Mouse (Mus musculus) kidney, postnatal 14 days (tissue): ENCODE measurements around the gene Tmem259.

ENCODE experiments used
- DNase-seq: peaks from one replicate; pipeline ENCODE4 v3.0.0; 2022; ENCODE audit warnings: mixed read lengths

The Tmem259 gene

DNA sequence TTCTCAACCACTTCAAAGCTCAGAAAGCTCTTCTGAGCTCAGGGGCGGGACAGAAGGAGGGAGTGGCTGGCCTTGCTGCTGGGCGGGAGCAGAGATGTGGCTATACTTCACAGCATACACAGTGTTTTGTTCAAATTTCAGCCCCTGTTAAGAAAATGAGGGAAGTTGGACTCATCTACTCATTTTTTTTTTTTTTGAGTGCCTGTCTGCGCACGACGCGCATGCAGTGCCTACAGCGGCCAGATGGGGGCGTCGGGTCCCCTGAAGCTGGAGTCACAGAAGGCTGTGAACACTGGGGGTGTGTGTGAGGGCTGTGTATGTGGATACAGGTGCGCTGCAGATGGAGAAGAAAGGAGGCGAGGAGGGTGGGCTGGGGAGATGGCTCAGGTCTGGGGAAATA, 2.8 kb upstream of the Tmem259 start:
- DNase-seq = peak; percentile 90

DNA sequence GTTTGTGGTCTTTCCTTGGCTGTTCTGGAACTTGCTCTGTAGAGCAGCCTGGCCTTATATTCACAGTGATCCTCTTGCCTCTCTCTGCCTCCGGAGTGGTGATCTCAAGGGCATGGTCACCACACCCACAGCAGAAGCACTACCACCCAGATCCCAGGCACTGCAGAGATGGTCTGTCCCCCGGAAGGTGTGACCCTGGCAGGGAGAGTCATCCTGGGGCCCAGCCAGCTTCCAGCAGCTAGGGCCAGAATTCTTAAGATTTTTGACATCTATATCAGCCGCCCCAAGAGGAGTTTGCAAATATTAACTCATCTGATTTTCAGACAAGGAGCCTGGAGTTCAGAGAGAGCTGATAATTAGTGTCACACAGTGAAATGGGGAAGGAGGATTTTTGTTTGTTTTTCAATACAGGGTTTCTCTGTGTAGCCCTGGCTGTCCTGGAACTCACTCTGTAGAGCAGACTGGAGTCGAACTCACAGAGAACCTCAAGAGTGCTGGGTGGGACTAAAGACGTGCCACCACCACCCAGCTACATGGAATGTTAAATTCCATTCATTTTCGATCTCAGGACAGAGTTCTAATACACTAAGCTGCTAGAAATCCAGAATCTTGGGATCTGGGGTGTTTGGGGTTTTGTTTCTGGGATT, 2.2 kb upstream of the Tmem259 start:
- DNase-seq = no peak

DNA sequence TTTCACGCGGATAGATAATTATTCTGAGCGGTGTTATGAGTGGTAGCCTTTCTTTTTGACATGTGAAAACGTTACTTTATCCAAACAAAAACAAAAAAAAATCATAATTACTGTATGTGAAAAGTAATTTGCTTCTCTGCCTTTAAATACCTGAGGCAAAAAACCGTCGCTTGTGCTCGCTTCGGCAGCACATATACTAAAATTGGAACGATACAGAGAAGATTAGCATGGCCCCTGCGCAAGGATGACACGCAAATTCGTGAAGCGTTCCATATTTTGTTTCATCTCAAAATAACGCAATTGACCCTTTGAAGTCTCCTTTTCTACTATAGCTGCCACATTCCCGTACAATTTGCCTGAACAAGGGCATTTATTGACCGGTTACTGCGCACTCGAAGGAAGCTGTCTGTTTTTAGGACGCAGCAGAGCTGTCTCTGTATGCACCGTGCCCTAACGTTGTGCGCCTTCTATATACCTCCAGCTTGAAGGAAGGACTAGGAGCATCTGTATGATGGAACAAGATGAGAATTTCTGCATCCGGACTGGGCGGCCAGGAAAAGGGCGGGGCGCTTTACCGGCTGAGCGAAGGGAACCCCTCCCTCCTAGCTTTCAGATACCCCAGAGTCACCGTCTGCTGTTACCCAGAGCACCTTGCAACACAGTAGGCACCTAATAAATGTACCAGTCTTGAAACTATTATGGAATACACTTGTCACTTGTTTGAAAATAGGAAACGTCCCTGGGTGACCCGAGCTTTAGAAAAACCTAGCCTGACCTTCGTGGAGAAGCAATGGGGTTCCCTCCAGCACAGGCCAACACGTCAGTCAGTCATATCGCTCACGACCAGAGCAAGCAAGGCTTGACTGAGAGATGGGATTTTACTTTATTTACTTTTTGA, 1.5 kb upstream of the Tmem259 start:
- DNase-seq = peak; percentile 65

DNA sequence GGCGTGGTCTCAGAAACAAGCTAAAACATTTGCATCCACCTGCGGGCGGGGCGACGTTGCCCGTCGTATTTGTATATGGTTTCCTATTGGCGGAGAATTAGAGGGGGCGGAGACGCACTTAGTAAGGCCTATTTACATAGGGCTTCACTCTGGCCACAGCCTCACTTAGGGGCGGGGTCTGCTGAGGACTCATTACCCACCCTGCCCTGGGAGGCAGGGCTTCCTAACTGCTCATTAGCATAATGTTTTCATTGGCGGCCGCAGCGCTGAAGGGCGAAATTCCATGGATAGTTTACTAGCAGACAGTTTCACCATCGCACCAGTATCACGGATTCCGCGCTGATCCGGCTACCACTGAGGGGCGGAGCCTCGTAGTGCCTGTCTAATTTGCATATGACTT, 741 bp upstream of the Tmem259 start:
- DNase-seq = peak; percentile 99

GRCm38 (mm10) chr10:79983670-79984069, 460 bp downstream of the Tmem259 start:
- DNase-seq = peak; percentile 83

DNA sequence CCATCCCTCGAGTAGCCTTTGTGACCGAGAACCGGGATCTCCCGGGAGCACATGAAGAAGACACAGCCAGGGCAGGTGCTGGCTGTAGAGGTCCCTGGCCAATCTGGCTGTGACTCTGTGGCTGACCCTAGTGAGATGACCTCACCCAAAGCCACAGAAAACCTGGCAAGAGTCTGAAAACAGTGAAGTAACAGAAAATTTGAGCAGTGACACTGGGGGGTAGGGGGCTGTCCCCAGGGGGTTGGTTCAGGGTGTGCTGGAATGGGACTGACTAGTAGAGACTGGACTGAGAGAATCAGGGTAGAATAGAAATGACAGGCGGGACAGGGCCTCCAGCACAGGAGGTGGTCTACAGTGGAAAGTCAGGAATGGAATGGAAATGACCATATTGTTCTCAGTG, 925 bp downstream of the Tmem259 start:
- DNase-seq = no peak

DNA sequence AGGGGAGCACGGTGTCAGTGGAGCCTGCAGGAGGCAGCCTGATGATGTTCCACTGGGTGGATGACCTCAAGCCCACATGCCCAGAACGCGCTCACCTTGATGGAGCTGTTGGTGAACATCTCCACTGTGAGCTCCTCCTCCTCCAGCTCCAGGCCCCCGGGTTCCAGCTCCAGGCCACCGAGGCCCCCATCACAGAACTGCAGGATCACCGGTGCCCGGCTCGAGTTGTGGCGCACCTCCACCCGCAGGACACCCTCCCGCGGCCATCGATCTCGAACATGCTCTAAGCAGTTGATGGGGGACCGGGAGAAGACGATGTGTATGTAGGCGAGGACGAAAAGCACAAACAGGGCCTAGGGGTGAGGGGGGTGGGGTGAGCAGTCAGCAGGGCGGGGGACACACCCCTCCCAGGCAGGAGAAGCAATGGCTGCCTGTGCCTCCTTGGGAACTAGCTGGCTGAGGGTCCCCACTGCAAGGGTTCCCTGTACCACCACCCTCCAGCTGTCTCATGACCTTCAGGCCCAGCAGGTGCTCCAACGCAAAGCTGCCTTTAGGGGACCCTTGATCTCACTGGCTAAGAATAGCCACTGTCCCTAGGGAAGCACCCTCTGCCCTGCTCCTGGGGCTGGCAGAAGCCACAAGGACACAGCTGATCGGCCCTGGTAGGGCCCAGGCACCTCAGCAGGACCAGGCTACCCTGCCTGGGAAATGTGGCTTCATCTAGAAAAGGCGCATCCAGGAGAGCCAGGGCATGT, 4.6 kb downstream of the Tmem259 start:
- DNase-seq = no peak

GRCm38 (mm10) chr10:79978061-79978460, 6.1 kb downstream of the Tmem259 start:
- no peak for DNase-seq

- DNase-seq = no peak
Observed at GRCm38 (mm10) chr10:79977324-79977723, 6.8 kb downstream of the Tmem259 start.

DNA sequence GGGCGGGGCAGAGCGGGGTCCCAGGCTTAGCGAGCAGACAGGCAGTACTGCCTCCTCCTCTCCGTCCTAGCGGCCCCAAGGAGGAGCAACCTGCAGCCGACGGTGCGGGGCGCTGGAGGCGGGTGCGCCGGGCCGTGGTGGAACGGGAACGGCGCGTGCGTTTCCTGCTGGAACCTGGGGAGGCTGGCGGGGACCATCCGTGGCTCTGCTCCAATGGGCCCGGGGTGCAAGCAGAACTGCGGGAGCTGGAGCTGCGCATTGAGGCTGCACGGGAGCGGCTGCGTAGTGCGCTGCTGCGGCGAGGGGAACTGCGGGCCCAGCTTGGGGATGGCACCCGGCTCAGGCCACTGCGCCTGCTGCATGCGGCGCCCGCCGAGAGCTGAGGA, 7.4 kb downstream of the Tmem259 start:
- DNase-seq = no peak

GRCm38 (mm10) chr10:79976071-79976721, 7.9 kb downstream of the Tmem259 start:
- DNase-seq = no peak

DNA sequence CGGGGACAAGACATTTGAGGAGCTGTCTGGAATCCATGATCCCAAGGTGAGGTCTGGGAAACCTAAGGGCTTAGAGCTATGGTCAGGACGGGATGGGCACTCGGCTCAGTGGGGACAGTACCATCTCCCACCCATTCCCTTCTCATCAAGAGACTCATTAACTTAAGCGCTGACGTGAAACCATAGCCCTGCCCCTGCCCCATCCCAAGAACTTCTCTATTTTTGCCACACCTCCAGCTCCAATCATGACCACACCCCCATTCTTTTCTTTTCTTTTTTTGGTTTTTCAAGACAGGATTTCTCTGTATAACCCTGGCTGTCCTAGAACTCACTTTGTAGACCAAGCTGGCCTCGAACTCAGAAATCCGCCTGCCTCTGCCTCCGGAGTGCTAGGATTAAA, 9.5 kb downstream of the Tmem259 start:
- DNase-seq = no peak

- no peak for DNase-seq
Observed at GRCm38 (mm10) chr10:79974087-79974486, 10.0 kb downstream of the Tmem259 start.

DNA sequence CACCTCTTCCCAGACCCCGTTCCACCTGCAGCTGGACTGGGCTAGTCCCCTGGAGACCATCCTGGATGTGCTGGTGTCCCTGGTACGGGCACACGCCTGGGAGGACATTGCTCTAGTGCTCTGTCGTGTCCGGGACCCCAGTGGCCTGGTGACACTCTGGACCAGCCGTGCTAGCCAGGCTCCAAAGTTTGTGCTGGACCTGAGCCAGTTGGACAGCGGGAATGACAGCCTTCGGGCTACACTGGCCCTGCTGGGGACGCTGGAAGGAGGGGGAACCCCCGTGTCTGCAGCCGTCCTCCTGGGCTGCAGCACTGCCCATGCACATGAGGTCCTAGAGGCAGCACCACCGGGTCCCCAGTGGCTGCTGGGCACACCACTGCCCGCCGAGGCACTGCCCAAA, 11.3 kb downstream of the Tmem259 start:
- DNase-seq = peak; percentile 78

DNA sequence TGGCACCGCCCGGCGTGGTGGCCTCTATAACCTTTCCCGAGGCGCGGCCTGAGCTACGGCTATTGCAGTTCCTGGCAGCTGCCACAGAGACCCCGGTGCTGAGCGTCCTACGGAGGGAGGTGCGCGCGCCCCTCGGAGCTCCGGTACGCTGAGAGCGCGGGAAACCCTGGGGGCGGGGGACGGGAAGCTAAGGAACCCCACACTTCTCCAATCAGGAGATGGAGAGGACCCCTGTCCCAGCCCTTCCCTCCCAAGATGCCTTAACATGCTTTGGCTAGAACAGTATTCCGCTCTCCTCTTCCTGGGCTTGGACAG, 13.0 kb downstream of the Tmem259 start:
- no peak for DNase-seq

DNA sequence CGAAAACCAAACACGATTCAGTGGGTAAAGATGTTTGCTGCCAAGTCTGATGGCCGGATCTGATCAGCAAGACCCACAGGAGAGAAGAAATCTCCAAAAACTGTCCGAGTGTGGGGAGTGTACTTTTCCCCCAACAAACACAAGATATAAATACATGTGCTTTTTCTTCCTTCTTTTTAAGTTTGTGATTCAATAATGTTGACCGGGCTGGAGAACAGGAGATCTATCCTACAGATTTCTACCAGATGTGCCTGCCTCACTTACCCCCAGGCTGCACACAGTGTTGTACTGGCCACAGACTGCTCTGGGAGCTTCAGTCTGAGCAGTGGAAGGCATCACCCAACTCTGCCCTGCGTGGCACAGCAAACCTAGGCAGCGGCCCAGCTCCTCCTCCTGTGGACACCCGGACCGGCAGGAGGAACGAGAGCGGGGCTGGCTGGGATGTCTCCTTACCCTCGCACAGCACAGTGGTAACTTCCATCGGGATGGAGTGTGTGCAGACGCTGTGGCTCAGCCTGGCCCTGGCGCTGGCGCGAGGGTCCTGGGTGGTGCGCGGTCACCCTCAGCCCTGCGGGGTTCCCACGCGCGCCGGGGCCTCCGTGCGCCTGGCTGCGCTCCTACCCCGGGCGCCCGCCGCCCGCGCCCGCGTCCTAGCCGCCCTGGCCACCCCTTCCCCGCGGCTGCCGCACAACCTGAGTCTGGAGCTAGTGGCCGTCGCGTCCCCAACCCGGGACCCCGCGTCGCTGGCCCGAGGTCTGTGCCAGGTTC, 13.5 kb downstream of the Tmem259 start, which contains the start of gene Grin3b:
TSS of gene Grin3b (plus strand) at position 301 of the 768 bp plus-strand sequence.
- no peak for DNase-seq

DNA sequence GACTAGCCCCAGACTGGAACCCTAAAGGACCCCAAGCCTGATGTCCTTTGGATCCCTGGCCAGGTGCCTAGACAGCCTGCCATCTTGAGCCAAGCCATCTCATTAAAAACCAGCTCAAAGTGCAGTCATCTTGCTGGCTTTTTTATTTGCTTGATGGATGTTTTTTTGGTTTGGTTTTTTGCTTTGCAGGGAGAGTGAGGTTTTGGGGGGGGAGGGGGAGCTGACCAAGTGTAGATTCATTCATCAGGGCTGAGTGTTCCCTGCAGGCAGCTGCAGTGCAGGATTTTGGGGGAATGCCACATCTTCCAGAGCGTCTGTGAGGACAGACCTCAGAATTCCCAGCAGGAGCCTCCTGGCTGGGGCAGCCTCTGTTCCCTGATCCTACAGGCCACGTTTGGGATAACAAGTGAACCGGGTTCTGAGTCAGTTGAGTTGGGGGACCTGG, 15.0 kb downstream of the Tmem259 start:
- DNase-seq = peak; percentile 71

DNA sequence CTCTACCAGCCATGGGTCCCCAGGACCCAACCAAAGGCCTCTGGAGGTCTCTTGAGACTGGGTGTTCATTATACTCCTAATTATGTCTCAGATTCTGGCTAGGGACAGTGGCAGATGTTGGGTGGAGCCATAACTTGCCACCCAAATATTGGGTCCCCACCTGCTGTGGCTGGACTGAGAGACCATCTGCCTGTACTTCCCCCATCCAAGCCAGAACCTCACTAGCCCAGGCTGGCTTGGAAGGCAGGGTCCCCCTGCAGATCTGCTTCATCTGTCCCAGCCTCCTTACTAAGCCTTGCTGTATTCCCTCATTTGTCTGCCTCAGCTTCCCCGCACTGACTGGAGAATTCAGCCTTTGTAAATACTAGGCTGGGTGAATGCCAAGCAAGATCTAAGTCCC, 15.9 kb downstream of the Tmem259 start:
- DNase-seq = no peak

GRCm38 (mm10) chr10:79966886-79967400, 17.2 kb downstream of the Tmem259 start:
- peak; percentile 89 for DNase-seq

DNA sequence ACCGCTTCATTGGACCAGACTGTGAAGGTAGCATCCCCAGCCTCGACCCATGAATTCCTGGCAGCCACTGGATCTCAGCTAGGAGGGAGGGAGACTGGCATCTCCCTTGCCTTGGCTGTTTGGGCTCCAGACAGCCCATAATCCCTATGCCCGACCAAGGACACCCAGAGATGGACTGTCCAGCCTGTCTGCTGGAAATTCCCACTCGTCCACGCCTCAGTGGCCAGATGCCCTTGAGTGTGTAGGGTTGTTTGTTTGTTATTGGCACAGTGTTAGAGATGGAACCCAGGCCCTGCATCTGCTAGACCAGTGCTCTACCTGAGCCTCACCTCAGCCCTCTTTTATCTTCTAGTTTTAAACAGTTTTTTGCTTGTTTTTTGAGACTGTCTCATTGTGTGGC, 18.8 kb downstream of the Tmem259 start:
- no peak for DNase-seq

DNA sequence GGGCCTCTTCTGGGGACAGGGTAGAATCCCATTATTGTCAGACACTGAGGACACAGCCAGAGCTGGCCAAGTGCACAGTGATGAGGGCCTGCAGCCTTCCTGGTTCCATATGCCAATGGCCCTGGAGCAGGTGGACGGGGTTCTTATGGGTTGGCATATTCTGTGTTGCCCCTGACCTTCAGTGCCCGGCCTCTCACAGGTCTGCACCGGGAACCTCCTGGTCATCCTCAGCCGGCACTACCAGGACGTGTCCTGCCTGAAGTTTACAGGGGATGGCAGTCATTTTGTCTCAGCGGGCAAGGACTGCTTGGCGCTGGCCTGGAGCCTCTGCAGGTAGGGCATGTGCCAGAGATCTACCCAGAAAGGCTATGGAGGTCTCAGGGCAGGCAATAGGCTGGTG, 19.4 kb downstream of the Tmem259 start:
- DNase-seq = no peak

DNA sequence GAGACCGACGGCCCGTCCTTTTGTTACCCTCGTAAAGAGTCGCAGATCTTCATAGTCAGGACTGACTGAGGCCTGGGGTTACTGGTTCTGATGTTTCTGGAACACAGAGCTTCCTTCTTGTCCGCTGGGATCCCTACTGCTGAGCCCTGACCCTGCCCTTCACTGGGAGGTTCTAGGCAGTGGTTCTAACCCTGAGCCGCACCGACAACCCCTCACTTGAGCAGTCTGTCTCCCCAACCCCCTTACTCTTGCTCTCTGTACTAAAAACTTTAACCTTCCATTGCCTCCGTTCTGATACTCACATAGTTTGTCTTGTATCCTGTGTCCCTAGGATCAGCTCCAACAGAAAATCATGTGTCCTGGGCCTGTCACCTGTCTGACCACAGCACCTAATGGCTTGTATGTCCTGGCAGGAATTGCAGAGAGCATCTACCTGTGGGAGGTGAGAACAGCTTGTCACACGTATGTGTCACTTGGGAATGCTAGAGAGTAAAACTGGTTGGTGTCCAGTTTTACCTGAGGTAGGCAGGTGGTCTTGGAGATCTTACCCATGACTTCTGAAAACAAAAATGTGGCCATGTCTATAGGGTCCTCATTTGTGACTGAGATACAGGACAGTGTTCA, 23.3 kb downstream of the Tmem259 start:
- DNase-seq = no peak
